Mouse (Mus musculus): Measurements from ENCODE around the gene Oxa1l. TPM values are rescaled to one million over a fixed set of nuclear protein-coding genes. Genes with fewer than 3 reads are reported as not detected.

The Oxa1l gene
- polyA plus RNA-seq, 1 experiment from 2014 or later: 49.9 TPM

DNA sequence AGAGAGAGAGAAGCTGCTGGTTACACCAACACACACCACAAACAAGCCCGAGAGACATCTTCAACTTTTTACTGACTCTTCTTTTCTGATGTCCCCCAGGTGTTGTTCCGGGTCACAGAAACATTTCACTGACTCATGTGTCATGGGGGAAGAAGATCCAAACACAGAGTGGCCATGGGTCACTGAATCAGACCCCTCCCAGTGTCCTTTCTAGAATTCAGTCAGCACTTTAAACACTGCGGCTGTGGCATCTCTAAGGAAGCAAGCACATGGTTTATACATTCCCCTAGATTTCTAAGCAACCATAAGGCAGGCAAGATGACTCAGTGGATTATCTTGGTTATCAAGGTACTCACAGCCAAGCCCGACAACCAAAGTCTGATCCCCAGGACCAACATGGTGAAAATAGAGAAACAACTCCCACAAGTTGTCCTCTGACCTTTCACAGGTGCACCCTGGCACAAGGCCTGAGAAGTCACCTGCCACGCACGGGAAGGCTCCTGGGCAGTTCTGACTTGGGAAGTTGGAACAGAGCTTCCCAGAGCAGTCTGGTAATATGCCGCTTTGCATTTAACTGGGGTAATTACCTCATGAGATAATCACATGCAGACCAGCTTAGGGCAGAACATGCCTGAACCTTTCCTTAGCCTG, 25.5 kb downstream of the Oxa1l start:
- Histone ChIP-seq H3K4me1 (ENCODE audit: control insufficient read depth, insufficient read depth, low read length) (no peaks in the 10 kb centered on the region), H3K4me3 (ENCODE audit: low read depth, low read length) (no peak overlapping the region), H3K36me3 (replicated peaks; ENCODE audit: control insufficient read depth, insufficient read depth, low read depth, low read length) (no peaks in the 10 kb centered on the region), H3K27ac (replicated peaks; ENCODE audit: low read depth, low read length) (no peak overlapping the region), H3K9me3 (replicated peaks; ENCODE audit: control insufficient read depth, low read length) (no peaks in the 10 kb centered on the region), H3K27me3 (ENCODE audit: control insufficient read depth, insufficient read depth, low read length) (no peaks in the 10 kb centered on the region), H3K9ac (replicated peaks; ENCODE audit: low read length) (no peak overlapping the region), H3K4me2 (ENCODE audit: low read depth, low read length) (no peak overlapping the region)
- DNase-seq (ENCODE audit: low spot score) (no peak), ATAC-seq (replicated peaks; ENCODE audit: insufficient number of reproducible peaks, low FRiP score, low TSS enrichment, low read depth) (no peak)
- 75% methylated on average over 7 of the region's 7 CpGs for WGBS

DNA sequence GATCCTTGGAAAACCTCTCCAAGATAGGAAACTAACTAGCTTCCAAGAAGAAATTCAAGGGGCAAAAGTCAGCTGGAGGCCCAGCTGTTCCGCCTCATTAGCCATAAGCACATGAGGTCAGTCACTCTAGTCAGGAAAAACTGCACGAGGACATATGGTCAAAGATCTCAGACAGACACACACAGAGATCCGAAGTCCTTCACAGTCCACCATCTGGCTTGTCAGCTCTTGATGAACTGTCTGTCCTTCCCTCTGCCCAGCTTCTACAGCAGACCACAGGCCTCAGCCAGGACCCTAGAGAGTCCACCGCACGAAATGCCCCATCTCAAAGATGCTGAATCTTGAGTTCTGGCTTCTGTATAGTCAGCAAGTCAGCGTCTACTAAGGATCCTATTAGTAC, 26.9 kb downstream of the Oxa1l start:
- DNase-seq (ENCODE audit: low spot score) (no peak), ATAC-seq (replicated peaks; ENCODE audit: insufficient number of reproducible peaks, low FRiP score, low TSS enrichment, low read depth) (no peak)
- no peak overlapping the region for H3K9ac ChIP-seq (replicated peaks; ENCODE audit: low read length)
- H3K36me3 ChIP-seq (replicated peaks; ENCODE audit: control insufficient read depth, insufficient read depth, low read depth, low read length): no peaks in the 10 kb centered on the region
- 80% methylated on average over 6 of the region's 6 CpGs for WGBS
- H3K9me3 ChIP-seq (replicated peaks; ENCODE audit: control insufficient read depth, low read length): no peaks in the 10 kb centered on the region
- H3K4me3 ChIP-seq (ENCODE audit: low read depth, low read length): no peak overlapping the region
- H3K27ac ChIP-seq (replicated peaks; ENCODE audit: low read depth, low read length): no peak overlapping the region
- no peak overlapping the region for H3K4me2 ChIP-seq (ENCODE audit: low read depth, low read length)
- no peaks in the 10 kb centered on the region for H3K4me1 ChIP-seq (ENCODE audit: control insufficient read depth, insufficient read depth, low read length)
- no peaks in the 10 kb centered on the region for H3K27me3 ChIP-seq (ENCODE audit: control insufficient read depth, insufficient read depth, low read length)

DNA sequence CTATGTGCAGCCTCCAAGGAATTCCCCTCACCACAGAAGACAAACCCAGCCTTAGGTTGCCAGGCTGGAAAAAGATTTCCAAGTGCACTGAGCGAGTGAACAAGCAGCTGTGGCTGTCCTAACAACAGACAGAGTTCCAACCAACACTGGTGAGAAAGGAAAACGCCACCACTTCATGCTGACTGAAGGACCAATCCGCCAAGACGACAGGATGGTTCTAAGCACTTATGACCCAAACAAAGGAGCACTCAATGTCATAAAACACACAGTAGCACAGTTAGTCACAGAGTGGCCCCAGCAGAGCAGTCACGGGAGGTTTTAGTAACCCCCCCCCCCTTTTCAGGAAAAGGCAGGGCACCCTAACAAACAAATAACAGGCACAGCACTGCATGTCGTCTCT, 30.2 kb downstream of the Oxa1l start:
- no peak overlapping the region for H3K4me3 ChIP-seq (ENCODE audit: low read depth, low read length)
- H3K36me3 ChIP-seq (replicated peaks; ENCODE audit: control insufficient read depth, insufficient read depth, low read depth, low read length): no peaks in the 10 kb centered on the region
- H3K4me2 ChIP-seq (ENCODE audit: low read depth, low read length): no peak overlapping the region
- 71% methylated on average over 6 of the region's 6 CpGs for WGBS
- DNase-seq (ENCODE audit: low spot score) (no peak), ATAC-seq (replicated peaks; ENCODE audit: insufficient number of reproducible peaks, low FRiP score, low TSS enrichment, low read depth) (no peak)
- no peaks in the 10 kb centered on the region for H3K4me1 ChIP-seq (ENCODE audit: control insufficient read depth, insufficient read depth, low read length)
- H3K9me3 ChIP-seq (replicated peaks; ENCODE audit: control insufficient read depth, low read length): no peaks in the 10 kb centered on the region
- H3K9ac ChIP-seq (replicated peaks; ENCODE audit: low read length): no peak overlapping the region
- no peak overlapping the region for H3K27ac ChIP-seq (replicated peaks; ENCODE audit: low read depth, low read length)
- H3K27me3 ChIP-seq (ENCODE audit: control insufficient read depth, insufficient read depth, low read length): no peaks in the 10 kb centered on the region

DNA sequence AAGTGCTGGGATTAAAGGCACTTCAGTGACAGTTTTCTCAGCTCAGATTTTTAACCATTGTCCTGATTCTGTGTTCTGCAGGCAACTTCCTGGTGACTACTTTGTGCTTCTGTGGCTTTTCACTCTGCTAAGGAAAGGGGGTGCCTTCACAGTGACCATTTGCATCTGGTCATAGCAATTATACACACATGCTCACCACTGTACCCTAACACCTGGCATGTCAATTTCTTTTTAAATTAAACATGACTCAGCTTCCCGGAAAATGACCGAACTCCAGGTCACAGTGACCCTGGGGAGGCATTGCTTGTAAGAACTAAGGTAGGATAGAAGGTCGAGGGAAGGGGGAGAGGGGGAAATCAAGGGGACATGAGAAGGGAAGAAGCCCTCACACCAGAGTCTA, 33.2 kb downstream of the Oxa1l start:
- H3K36me3 ChIP-seq (replicated peaks; ENCODE audit: control insufficient read depth, insufficient read depth, low read depth, low read length): no peaks in the 10 kb centered on the region
- H3K9ac ChIP-seq (replicated peaks; ENCODE audit: low read length): no peak overlapping the region
- no peaks in the 10 kb centered on the region for H3K9me3 ChIP-seq (replicated peaks; ENCODE audit: control insufficient read depth, low read length)
- no peak overlapping the region for H3K4me2 ChIP-seq (ENCODE audit: low read depth, low read length)
- H3K4me1 ChIP-seq (ENCODE audit: control insufficient read depth, insufficient read depth, low read length): no peaks in the 10 kb centered on the region
- WGBS: 58% methylated on average over 3 of the region's 3 CpGs
- no peaks in the 10 kb centered on the region for H3K27me3 ChIP-seq (ENCODE audit: control insufficient read depth, insufficient read depth, low read length)
- ATAC-seq (replicated peaks; ENCODE audit: insufficient number of reproducible peaks, low FRiP score, low TSS enrichment, low read depth): no peak
- no peak overlapping the region for H3K4me3 ChIP-seq (ENCODE audit: low read depth, low read length)
- no peak for DNase-seq (ENCODE audit: low spot score)
- no peak overlapping the region for H3K27ac ChIP-seq (replicated peaks; ENCODE audit: low read depth, low read length)

DNA sequence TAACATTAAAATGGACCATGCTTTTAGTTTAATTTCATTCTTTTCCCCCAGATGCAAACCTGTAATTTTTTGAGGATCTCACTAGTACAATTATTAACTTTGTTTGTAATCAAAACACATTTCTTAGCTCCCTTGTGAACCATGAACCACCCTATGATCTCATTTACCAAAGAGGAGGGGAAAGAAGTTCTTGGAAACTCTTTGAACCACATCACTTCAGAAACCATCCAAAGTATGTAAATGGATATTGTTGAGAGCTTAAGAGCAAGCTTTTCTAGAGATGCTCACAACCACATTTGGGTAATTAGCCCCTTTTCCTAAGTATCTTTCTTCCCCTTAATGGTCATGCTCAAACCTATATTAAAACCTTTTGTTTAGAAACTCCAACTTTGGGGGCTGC, 33.7 kb downstream of the Oxa1l start:
- Histone ChIP-seq H3K27me3 (ENCODE audit: control insufficient read depth, insufficient read depth, low read length) (no peaks in the 10 kb centered on the region), H3K4me1 (ENCODE audit: control insufficient read depth, insufficient read depth, low read length) (no peaks in the 10 kb centered on the region), H3K4me3 (ENCODE audit: low read depth, low read length) (no peak overlapping the region), H3K4me2 (ENCODE audit: low read depth, low read length) (no peak overlapping the region), H3K9me3 (replicated peaks; ENCODE audit: control insufficient read depth, low read length) (no peaks in the 10 kb centered on the region), H3K27ac (replicated peaks; ENCODE audit: low read depth, low read length) (no peak overlapping the region), H3K36me3 (replicated peaks; ENCODE audit: control insufficient read depth, insufficient read depth, low read depth, low read length) (no peaks in the 10 kb centered on the region), H3K9ac (replicated peaks; ENCODE audit: low read length) (no peak overlapping the region)
- no peak for ATAC-seq (replicated peaks; ENCODE audit: insufficient number of reproducible peaks, low FRiP score, low TSS enrichment, low read depth)
- no peak for DNase-seq (ENCODE audit: low spot score)

DNA sequence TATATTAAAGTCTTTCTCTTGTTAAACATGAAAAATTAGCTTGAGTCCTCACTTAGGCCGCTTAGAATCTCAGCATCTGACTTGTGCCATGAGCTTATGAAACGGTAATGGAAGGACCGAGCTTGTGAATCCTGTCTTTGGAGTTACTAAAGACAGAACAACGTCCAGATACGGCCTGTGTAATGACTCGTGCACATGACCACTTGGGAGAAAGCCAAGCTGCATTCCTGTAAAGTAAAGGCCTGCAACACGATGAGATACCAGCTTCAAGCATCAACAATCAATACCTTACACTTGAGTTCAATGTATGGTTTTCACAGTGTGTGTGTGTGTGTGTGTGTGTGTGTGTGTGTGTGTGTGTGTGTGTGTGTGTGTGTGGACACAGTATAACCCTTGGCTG, 36.1 kb downstream of the Oxa1l start:
- Histone ChIP-seq H3K4me1 (ENCODE audit: control insufficient read depth, insufficient read depth, low read length) (no peaks in the 10 kb centered on the region), H3K27ac (replicated peaks; ENCODE audit: low read depth, low read length) (no peak overlapping the region), H3K4me3 (ENCODE audit: low read depth, low read length) (no peak overlapping the region), H3K9me3 (replicated peaks; ENCODE audit: control insufficient read depth, low read length) (no peaks in the 10 kb centered on the region), H3K27me3 (ENCODE audit: control insufficient read depth, insufficient read depth, low read length) (no peaks in the 10 kb centered on the region), H3K9ac (replicated peaks; ENCODE audit: low read length) (no peak overlapping the region), H3K36me3 (replicated peaks; ENCODE audit: control insufficient read depth, insufficient read depth, low read depth, low read length) (no peaks in the 10 kb centered on the region), H3K4me2 (ENCODE audit: low read depth, low read length) (no peak overlapping the region)
- ATAC-seq (replicated peaks; ENCODE audit: insufficient number of reproducible peaks, low FRiP score, low TSS enrichment, low read depth) (no peak), DNase-seq (ENCODE audit: low spot score) (no peak)
- 90% methylated on average over 7 of the region's 7 CpGs for WGBS

DNA sequence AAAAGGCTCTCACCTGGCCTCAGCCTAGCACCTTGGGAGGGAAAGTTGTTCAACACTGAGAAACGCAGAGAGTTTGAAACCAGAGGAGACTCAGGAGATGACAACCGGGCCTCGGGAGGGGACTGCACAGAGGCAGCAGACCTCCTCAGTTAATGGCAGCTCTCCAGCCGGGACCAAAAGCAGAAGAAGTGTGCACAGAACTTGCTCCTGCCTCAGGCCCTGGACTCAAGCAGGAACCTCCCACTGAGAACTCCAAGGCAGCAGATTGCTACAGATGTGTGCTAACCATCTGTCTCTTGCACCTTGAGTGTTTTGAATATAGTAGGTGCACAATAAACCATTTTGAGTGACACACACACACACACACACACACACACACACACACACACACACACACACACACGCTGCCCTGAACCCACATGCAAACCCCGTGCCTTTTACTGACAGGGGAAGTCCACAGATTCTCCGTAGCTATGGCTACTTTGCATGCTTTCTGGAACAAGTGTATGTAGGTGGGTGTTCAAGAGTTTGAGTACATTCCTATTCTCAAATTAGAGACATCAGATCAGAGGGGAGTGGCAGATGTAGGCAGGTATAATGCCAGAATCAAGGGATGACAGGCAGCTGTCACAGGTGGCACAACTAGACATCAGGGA, 37.4 kb downstream of the Oxa1l start:
- DNase-seq (ENCODE audit: low spot score) (no peak), ATAC-seq (replicated peaks; ENCODE audit: insufficient number of reproducible peaks, low FRiP score, low TSS enrichment, low read depth) (no peak)
- H3K4me1 ChIP-seq (ENCODE audit: control insufficient read depth, insufficient read depth, low read length): no peaks in the 10 kb centered on the region
- no peak overlapping the region for H3K4me3 ChIP-seq (ENCODE audit: low read depth, low read length)
- no peaks in the 10 kb centered on the region for H3K9me3 ChIP-seq (replicated peaks; ENCODE audit: control insufficient read depth, low read length)
- H3K9ac ChIP-seq (replicated peaks; ENCODE audit: low read length): no peak overlapping the region
- H3K27ac ChIP-seq (replicated peaks; ENCODE audit: low read depth, low read length): no peak overlapping the region
- no peaks in the 10 kb centered on the region for H3K36me3 ChIP-seq (replicated peaks; ENCODE audit: control insufficient read depth, insufficient read depth, low read depth, low read length)
- no peak overlapping the region for H3K4me2 ChIP-seq (ENCODE audit: low read depth, low read length)
- 77% methylated on average over 7 of the region's 7 CpGs for WGBS
- no peaks in the 10 kb centered on the region for H3K27me3 ChIP-seq (ENCODE audit: control insufficient read depth, insufficient read depth, low read length)

DNA sequence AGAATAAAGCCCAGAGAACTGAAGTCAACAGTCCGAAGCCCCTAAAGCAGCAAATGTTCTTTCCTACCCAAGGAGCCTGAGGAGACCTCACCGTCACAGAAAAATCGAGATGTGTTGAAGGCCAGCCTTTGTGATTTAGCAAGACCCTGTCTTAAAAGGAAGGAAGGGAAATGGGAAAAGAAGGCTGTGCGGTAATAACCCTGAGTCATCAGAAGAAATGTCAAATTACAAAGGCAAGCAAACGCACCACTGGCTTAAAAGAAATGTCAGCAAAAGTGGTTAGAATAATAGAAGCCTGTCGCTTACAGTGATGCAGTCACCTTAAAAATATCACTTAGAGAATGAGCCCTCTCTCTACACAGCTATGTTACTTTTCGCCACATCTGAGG, 37.9 kb downstream of the Oxa1l start:
- Histone ChIP-seq H3K27ac (replicated peaks; ENCODE audit: low read depth, low read length) (no peak overlapping the region), H3K9ac (replicated peaks; ENCODE audit: low read length) (no peak overlapping the region), H3K4me1 (ENCODE audit: control insufficient read depth, insufficient read depth, low read length) (no peaks in the 10 kb centered on the region), H3K4me3 (ENCODE audit: low read depth, low read length) (no peak overlapping the region), H3K4me2 (ENCODE audit: low read depth, low read length) (no peak overlapping the region), H3K9me3 (replicated peaks; ENCODE audit: control insufficient read depth, low read length) (no peaks in the 10 kb centered on the region), H3K27me3 (ENCODE audit: control insufficient read depth, insufficient read depth, low read length) (no peaks in the 10 kb centered on the region), H3K36me3 (replicated peaks; ENCODE audit: control insufficient read depth, insufficient read depth, low read depth, low read length) (no peaks in the 10 kb centered on the region)
- 48% methylated on average over 7 of the region's 7 CpGs for WGBS
- DNase-seq (ENCODE audit: low spot score): no peak
- ATAC-seq (replicated peaks; ENCODE audit: insufficient number of reproducible peaks, low FRiP score, low TSS enrichment, low read depth): no peak
